Mouse (Mus musculus): ENCODE results near the gene Gm14743.

GRCm38 (mm10) chrX:78202829-78203228 lies 42.9 kb downstream of the Gm14743 start:
- TF ChIP-seq POLR2A (IDR thresholded peaks at IDR 0.05; ENCODE audit: borderline replicate concordance, control insufficient read depth, low read depth, low read length): no peak
- no peak for TF ChIP-seq CTCF (IDR thresholded peaks at IDR 0.05; ENCODE audit: control insufficient read depth, insufficient read depth, low read length)
